Mouse (Mus musculus): ENCODE measurements around the gene Cdc37. TPM values are rescaled to one million over a fixed set of nuclear protein-coding genes. Genes with fewer than 3 reads are reported as not detected.
"Not testable (repeated sequence)": the region's sequence is repeated elsewhere in the genome, so short reads cannot be mapped to it uniquely, and the experiment has no call there.

The Cdc37 gene
- polyA plus RNA-seq (2014; fragmentation: Nextera tagmentation; extraction: Ambion mirVana): 192 and 215 TPM in 2 replicates

DNA sequence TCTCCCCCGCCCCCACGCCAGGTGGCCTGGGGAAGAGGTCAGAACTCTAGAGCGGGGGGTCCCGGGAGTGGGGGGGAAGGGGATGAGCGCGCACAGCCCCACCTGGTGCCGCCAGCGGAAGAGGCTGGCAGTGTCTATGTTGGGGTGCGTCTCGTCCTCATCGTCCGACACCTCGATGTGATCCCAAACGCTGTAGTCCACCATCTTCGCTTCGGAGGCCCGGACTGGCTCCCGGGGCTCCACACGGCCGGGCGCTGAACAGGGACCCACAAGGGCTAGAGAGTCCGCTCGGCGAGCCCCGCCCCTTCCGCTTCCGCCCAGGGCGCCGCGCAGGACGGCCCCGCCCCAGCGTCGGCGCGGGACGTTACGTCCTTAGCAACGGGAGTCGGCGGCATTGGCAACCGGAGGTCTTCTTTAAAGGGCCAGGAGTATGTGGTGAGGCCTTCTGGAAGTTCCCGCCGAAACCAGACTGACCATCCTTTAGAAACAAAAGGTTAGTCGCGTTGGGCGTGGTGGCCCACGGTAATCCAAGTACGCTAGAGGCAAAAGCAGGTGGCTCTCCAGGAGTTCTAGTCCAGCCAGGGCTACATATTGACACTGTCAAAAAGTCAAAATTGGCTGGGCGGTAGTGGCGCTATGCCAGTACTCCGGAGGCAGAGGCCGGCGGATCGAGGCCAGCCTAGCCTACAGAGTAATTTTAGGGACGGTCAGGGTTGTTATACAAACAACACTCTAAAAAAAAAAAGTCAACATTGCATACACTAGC is at the start of gene Cdc37:
Cdc37 (minus strand) TSS at position 329 of the 766 bp plus-strand sequence.
- peak within 1 kb of the TSS; percentile 65 for H3K4me3 ChIP-seq (replicated peaks; ENCODE audit: low read length)
- ATAC-seq (ENCODE audit: low FRiP score) (peak; percentile 96), DNase-seq (ENCODE audit: low spot score) (peak; percentile 94)
- H3K27ac ChIP-seq: peak within 1 kb of the TSS; percentile 58
- peaks cover 19% of the 10 kb centered on the region for H3K36me3 ChIP-seq (replicated peaks; ENCODE audit: control insufficient read depth, insufficient read depth)
- H3K9ac ChIP-seq: peak within 1 kb of the TSS; percentile 80
- H3K9me3 ChIP-seq (ENCODE audit: control insufficient read depth, low read length): no peaks in the 10 kb centered on the region
- H3K4me1 ChIP-seq (replicated peaks; ENCODE audit: control insufficient read depth, insufficient read depth, low read length): peaks cover 16% of the 10 kb centered on the region
- WGBS: 4% methylated on average over 51 of the region's 56 CpGs
- H3K27me3 ChIP-seq (ENCODE audit: control insufficient read depth, insufficient read depth, low read length): no peaks in the 10 kb centered on the region
- peak within 1 kb of the TSS; percentile 84 for H3K4me2 ChIP-seq (replicated peaks)

DNA sequence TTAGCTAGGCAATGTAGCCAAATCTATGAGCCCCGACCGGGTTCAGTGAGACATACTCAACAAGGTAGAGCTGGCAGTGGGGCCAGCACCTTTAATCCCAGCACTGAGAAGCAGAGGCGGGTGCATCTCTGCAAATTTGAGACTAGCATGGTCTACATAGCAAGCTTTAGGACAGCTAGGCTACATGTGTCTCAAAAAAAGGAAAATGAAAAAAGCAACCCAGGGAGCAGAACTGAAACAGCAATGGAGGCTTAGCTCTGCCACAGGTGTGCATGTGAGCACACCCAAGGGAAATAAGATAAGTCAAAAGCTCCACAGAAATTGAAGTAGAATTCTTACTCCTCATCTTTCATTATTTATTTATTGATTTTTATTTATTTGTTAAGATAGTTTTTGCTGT is 49.2 kb upstream of the Cdc37 start:
- Histone ChIP-seq H3K27me3 (ENCODE audit: control insufficient read depth, insufficient read depth, low read length) (no peaks in the 10 kb centered on the region), H3K27ac (no peak overlapping the region), H3K9ac (no peak overlapping the region), H3K9me3 (ENCODE audit: control insufficient read depth, low read length) (no peaks in the 10 kb centered on the region), H3K4me1 (replicated peaks; ENCODE audit: control insufficient read depth, insufficient read depth, low read length) (peaks cover 17% of the 10 kb centered on the region), H3K4me3 (replicated peaks; ENCODE audit: low read length) (no peak overlapping the region), H3K36me3 (replicated peaks; ENCODE audit: control insufficient read depth, insufficient read depth) (peaks cover 14% of the 10 kb centered on the region), H3K4me2 (replicated peaks) (peak overlapping the region; percentile 94; the same call in 1 of the 2 replicates)
- DNase-seq (ENCODE audit: low spot score) (no peak), ATAC-seq (ENCODE audit: low FRiP score) (no peak)
- 80% methylated on average over 3 of the region's 3 CpGs for WGBS

DNA sequence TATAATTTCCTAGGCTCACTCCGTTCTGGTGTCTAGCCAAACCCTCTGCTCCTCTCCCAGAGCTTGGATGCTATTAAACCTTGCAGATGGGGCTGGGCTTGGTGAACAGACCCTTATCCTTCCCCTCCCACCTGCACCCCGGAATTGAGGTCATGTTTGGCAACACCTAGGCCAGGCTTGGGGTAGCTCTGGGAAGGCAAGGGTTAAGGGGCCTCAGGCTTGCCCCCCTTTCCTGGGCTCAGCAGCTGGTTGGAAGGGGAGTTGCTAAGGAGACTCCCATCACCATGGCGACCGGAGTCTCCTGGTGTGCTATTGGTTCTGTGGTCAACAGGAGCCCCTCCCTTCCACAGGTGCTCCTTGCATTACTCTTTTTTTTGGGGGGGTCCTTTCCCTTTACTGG is 48.2 kb upstream of the Cdc37 start:
- Histone ChIP-seq H3K9ac (peak overlapping the region; percentile 70), H3K27ac (0 out of 2 replicates have a peak overlapping the region, but pooled peaks have one; percentile 4), H3K4me3 (replicated peaks; ENCODE audit: low read length) (peak overlapping the region; percentile 48), H3K36me3 (replicated peaks; ENCODE audit: control insufficient read depth, insufficient read depth) (peaks cover 9% of the 10 kb centered on the region), H3K27me3 (ENCODE audit: control insufficient read depth, insufficient read depth, low read length) (no peaks in the 10 kb centered on the region), H3K4me1 (replicated peaks; ENCODE audit: control insufficient read depth, insufficient read depth, low read length) (peaks cover 17% of the 10 kb centered on the region), H3K9me3 (ENCODE audit: control insufficient read depth, low read length) (no peaks in the 10 kb centered on the region), H3K4me2 (replicated peaks) (peak overlapping the region; percentile 94)
- WGBS: 6% methylated on average over 4 of the region's 4 CpGs
- DNase-seq (ENCODE audit: low spot score): peak; percentile 72
- ATAC-seq (ENCODE audit: low FRiP score): peak; percentile 82

DNA sequence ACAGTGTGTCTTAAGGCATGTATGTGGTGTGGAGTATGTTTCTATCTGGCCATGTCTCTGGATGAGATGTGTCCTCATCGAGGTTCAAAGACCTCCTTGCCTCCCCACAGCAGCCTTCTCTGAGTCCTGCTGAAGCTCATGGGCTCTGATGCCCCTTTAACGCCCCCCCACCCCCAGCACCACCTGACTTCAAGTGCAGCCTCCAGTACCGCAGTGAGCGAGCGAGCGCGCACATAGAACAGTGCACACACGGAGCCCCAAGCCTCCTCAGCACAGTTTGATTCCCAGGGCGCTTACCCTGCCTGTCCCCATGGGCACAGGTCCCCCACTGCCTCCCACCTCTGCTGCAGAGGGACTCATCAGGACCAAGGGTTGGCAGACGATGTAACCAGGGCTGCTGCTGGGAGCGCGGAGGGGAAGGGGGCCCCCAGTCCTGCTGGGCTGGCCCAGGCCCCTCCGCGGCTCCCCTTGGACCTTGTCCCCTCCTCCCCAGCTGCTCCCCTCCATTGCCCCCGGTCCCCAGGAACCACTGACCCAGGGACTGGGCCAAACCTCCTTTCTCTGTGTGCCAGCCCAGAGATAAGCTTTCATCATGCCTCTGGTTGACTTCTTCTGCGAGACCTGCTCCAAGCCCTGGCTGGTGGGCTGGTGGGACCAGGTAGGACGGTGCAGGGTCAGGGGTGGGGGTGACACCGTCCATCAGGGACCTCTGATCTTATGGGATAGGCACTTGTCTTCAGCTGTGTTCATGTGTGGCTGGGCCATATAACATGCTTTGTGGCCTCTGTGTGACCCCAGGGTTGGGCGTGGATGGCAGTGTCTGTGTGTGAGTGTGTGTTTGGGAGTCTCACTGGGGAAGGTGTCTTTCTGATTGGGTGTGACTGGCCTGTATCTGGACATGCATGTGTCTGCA is 47.0 kb upstream of the Cdc37 start:
- peak overlapping the region; percentile 6; the same call in 1 of the 2 replicates for H3K27ac ChIP-seq
- 25% methylated on average over 15 of the region's 19 CpGs for WGBS
- ATAC-seq (ENCODE audit: low FRiP score): peak; percentile 81

DNA sequence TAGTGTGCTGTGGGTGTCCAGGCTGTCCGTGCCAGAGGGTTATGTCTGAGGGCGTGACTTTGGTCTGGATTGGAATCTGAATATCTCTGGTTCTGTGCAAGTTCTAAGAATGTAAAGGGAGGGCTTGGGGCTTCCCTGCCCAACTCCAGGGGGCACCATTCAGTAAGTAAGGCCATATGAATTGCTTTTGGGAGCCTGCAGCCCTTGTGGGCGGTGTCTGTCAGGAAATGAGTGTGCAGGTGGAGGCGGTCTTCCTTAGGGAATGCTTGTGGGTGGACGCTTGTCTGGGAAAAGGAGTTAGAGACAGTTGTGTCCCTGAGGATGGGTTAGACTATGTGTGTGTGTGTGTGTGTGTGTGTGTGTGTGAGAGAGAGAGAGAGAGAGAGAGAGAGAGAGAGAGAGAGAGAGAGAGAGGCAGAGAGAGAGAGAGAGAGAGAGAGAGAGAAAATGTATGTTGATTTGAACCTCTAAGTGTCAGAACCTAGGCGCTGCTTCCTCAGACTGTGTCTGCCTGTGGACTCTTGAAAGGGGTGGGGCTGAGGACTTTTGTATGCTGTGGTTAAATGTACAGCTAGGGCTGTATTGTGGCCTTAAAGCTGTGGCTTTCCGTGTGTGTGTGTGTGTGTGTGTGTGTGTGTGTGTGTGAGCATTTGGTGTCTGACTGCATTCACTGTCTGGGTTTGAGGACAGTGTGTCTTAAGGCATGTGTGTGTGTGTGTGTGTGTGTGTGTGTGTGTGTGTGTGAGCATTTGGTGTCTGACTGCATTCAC is 46.1 kb upstream of the Cdc37 start:
- not testable (repeated sequence) for H3K27me3 ChIP-seq (ENCODE audit: control insufficient read depth, insufficient read depth, low read length); DNase-seq (ENCODE audit: low spot score); H3K9me3 ChIP-seq (ENCODE audit: control insufficient read depth, low read length); H3K36me3 ChIP-seq (replicated peaks; ENCODE audit: control insufficient read depth, insufficient read depth); H3K9ac ChIP-seq; H3K27ac ChIP-seq
- Histone ChIP-seq H3K4me3 (replicated peaks; ENCODE audit: low read length) (peak overlapping the region; percentile 48; the same call in 1 of the 2 replicates), H3K4me2 (replicated peaks) (peak overlapping the region; percentile 94), H3K4me1 (replicated peaks; ENCODE audit: control insufficient read depth, insufficient read depth, low read length) (peaks cover 17% of the 10 kb centered on the region)
- peak; percentile 16; the same call in 1 of the 2 replicates for ATAC-seq (ENCODE audit: low FRiP score)
- WGBS: 52% methylated on average over 7 of the region's 7 CpGs

More for the DNA sequence above, 47.0 kb upstream of the Cdc37 start:
- Histone ChIP-seq H3K4me2 (replicated peaks) (peak overlapping the region; percentile 94), H3K4me1 (replicated peaks; ENCODE audit: control insufficient read depth, insufficient read depth, low read length) (peaks cover 17% of the 10 kb centered on the region), H3K36me3 (replicated peaks; ENCODE audit: control insufficient read depth, insufficient read depth) (peaks cover 8% of the 10 kb centered on the region; the same call in 1 of the 2 replicates), H3K9me3 (ENCODE audit: control insufficient read depth, low read length) (no peaks in the 10 kb centered on the region), H3K9ac (peak overlapping the region; percentile 70), H3K4me3 (replicated peaks; ENCODE audit: low read length) (peak overlapping the region; percentile 48), H3K27me3 (ENCODE audit: control insufficient read depth, insufficient read depth, low read length) (no peaks in the 10 kb centered on the region)
- DNase-seq (ENCODE audit: low spot score): peak; percentile 67

DNA sequence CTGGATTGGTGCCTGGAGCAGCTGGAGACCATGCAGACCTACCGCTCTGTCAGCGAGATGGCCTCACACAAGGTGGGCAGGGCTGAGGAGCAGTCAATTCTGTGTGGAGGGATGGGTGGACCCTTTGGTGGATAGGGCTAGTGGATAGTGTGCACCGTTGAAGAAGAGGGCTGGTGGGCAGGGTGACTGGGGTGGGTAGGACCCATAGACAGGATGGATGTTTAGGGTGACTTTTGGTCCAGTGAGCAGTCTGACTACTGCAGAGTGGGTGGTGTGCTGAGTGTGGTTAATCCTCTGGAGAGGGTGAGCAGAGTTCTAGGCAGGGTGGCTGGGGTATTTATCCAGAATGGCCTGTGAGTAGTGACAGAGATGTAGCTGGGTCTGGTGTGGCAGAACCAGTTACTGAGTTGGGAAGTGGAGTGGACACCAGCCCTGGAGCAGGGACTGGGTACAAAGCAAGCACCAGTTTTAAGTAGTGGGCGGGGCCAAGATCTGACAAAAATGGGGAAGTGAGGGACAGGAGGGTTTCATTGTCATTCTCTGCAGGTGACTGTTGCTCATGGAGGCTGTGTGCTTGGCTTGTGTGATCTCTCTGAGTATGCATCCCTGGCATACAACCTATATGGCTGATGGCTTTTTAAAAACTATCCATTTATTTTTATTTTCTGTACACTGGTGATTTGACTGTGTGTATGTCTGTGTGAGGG is 45.2 kb upstream of the Cdc37 start:
- no peaks in the 10 kb centered on the region for H3K9me3 ChIP-seq (ENCODE audit: control insufficient read depth, low read length)
- H3K4me1 ChIP-seq (replicated peaks; ENCODE audit: control insufficient read depth, insufficient read depth, low read length): peaks cover 17% of the 10 kb centered on the region
- no peak for DNase-seq (ENCODE audit: low spot score)

DNA sequence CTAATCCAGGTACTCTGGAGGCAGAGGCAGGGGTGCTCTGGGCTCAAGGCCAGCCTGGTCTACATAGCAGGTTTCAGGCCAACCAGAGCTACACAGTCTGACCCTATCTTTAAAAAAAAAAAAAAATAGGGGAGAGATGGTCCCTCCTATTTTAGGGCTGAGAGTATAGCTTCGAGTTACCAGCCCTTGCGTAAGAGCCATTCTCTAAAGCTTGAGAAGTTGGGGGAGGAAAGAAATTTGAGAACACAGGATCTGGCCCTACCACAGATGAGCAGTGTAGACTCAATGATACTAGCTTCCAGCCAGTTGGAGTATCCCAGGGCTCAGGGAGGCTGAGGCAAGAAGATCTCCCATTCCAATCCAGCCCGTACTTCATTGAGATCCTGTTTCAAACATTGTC is 44.0 kb upstream of the Cdc37 start:
- H3K9me3 ChIP-seq (ENCODE audit: control insufficient read depth, low read length): no peaks in the 10 kb centered on the region
- H3K4me3 ChIP-seq (replicated peaks; ENCODE audit: low read length): no peak overlapping the region
- H3K36me3 ChIP-seq (replicated peaks; ENCODE audit: control insufficient read depth, insufficient read depth): no peaks in the 10 kb centered on the region
- H3K27me3 ChIP-seq (ENCODE audit: control insufficient read depth, insufficient read depth, low read length): no peaks in the 10 kb centered on the region
- no peak overlapping the region for H3K4me2 ChIP-seq (replicated peaks)
- peaks cover 17% of the 10 kb centered on the region for H3K4me1 ChIP-seq (replicated peaks; ENCODE audit: control insufficient read depth, insufficient read depth, low read length)
- WGBS: 86% methylated on average over 3 of the region's 3 CpGs
- H3K27ac ChIP-seq: no peak overlapping the region
- no peak for ATAC-seq (ENCODE audit: low FRiP score)
- no peak for DNase-seq (ENCODE audit: low spot score)
- no peak overlapping the region for H3K9ac ChIP-seq

More for the DNA sequence above, 45.2 kb upstream of the Cdc37 start:
- no peak overlapping the region for H3K9ac ChIP-seq
- no peaks in the 10 kb centered on the region for H3K27me3 ChIP-seq (ENCODE audit: control insufficient read depth, insufficient read depth, low read length)
- no peak overlapping the region for H3K4me3 ChIP-seq (replicated peaks; ENCODE audit: low read length)
- no peak overlapping the region for H3K4me2 ChIP-seq (replicated peaks)
- no peak overlapping the region for H3K27ac ChIP-seq
- 84% methylated on average over 4 of the region's 4 CpGs for WGBS
- no peaks in the 10 kb centered on the region for H3K36me3 ChIP-seq (replicated peaks; ENCODE audit: control insufficient read depth, insufficient read depth)
- no peak for ATAC-seq (ENCODE audit: low FRiP score)

DNA sequence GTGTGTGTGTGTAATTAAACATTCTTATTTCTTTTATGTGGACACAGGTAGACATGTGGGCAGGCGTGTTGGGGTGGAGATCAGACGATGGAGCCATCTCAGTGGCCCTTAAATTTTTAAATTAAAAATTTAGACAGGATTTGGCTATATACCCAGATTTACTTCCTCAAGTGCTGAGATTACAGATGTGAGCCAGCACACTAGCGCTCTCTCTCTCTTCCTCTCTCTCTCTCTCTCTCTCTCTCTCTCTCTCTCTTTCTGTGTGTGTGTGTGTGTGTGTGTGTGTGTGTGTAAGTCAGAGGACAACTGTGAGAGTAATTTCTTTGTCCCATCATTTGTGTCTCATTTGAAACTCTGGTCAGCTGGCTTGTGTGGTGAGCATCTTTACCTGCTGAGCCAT is 40.9 kb upstream of the Cdc37 start:
- ATAC-seq (ENCODE audit: low FRiP score) (no peak), DNase-seq (ENCODE audit: low spot score) (no peak)
- no peaks in the 10 kb centered on the region for H3K36me3 ChIP-seq (replicated peaks; ENCODE audit: control insufficient read depth, insufficient read depth)
- no peaks in the 10 kb centered on the region for H3K27me3 ChIP-seq (ENCODE audit: control insufficient read depth, insufficient read depth, low read length)
- no peaks in the 10 kb centered on the region for H3K9me3 ChIP-seq (ENCODE audit: control insufficient read depth, low read length)
- 60% methylated on average over 3 of the region's 3 CpGs for WGBS
- H3K27ac ChIP-seq: no peak overlapping the region
- H3K4me3 ChIP-seq (replicated peaks; ENCODE audit: low read length): no peak overlapping the region
- no peak overlapping the region for H3K9ac ChIP-seq
- H3K4me1 ChIP-seq (replicated peaks; ENCODE audit: control insufficient read depth, insufficient read depth, low read length): no peaks in the 10 kb centered on the region
- H3K4me2 ChIP-seq (replicated peaks): no peak overlapping the region
